Mouse (Mus musculus) olfactory bulb, adult 2 months (tissue): Measurements from ENCODE around the gene Grpel1.

Experiments
- CTCF ChIP-seq: fragments of 200-500 bp; IDR thresholded peaks from 2 replicates; pipeline ENCODE4 v1.5.1; 2012; ENCODE audit warnings: low read depth, mild to moderate bottlenecking, low read length, moderate library complexity; ENCODE audit not compliant: insufficient read depth
- POLR2A ChIP-seq: fragments of 200-500 bp; IDR thresholded peaks from 2 replicates; pipeline ENCODE4 v1.6.1; 2012; ENCODE audit warnings: mild to moderate bottlenecking, low read depth, low read length, moderate library complexity; ENCODE audit not compliant: insufficient read depth

DNA sequence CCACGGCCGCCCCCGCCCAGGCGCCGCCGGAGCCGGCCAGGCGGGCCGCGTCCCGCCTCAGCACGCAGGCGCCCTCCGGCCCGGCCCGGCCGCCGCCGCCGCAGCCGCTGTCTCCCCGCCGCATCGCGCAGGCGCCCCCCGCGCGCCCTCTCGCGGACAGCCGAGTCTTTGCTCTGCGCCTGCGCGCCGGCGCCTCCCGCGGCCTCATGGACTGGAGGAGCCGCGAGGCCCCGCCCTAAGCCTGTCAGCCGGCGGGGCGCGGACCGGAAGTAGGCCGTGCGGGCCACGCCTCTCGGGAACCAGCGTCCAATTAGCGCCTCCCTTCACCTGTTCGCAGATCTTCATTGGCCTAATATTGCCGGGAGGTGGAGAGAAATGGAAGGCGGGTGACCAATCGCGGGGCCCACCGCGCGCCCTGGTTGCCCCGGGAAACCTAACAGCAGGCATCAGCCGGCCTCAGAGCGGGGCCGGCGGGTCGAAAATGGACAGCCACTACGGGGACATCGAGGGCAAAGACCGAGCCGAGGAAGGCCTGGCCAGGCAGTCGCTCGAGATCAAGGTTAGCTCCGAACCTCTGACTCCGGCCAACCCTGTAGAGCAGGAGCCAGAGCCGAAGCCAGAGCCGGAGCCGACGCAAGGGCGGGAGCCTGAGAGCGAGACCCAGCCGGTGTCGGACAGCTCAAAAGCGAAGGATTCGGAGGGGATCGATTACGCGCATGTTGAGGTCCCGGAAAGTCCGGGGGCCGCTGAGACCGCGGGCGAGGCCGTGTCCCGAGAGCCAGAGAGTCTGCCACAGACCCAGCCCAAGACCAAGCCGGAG is 19.6 kb downstream of the Grpel1 start, which contains the start of the genes Tada2b and Ccdc96:
- TF ChIP-seq CTCF (peak; percentile 46; the same call in 1 of the 2 replicates), POLR2A (peak; percentile 50)
